Mouse (Mus musculus): ENCODE measurements around the gene Thsd4. TPM values are rescaled to one million over a fixed set of nuclear protein-coding genes. Genes with fewer than 3 reads are reported as not detected.

Thsd4 gene
- polyA plus RNA-seq, 1 experiment = 1.9 TPM

- Histone ChIP-seq H3K27ac (ENCODE audit: insufficient read depth, low read length) (no peak overlapping the region), H3K4me1 (ENCODE audit: control insufficient read depth, insufficient read depth, low read length) (no peaks in the 10 kb centered on the region), H3K9ac (ENCODE audit: low read depth, poor library complexity, severe bottlenecking) (no peak overlapping the region), H3K27me3 (ENCODE audit: control insufficient read depth, insufficient read depth, low read length, poor library complexity, severe bottlenecking) (no peaks in the 10 kb centered on the region), H3K9me3 (replicated peaks; ENCODE audit: control insufficient read depth, insufficient read depth, low read length, poor library complexity, severe bottlenecking) (no peaks in the 10 kb centered on the region), H3K4me3 (ENCODE audit: low read depth, low read length) (no peak overlapping the region), H3K36me3 (ENCODE audit: control insufficient read depth, insufficient read depth, low read length, poor library complexity, severe bottlenecking) (no peaks in the 10 kb centered on the region)
- no peak for TF ChIP-seq POLR2A (IDR thresholded peaks at IDR 0.05; ENCODE audit: insufficient read depth, low read length)
- no peak for TF ChIP-seq CTCF (IDR thresholded peaks at IDR 0.05; ENCODE audit: low read depth, low read length)
- no peak for TF ChIP-seq EP300 (IDR thresholded peaks at IDR 0.05; ENCODE audit: insufficient read depth, low read depth, low read length)
Measured at GRCm38 (mm10) chr9:60543422-60544015, 21.7 kb upstream of the Thsd4 start.

GRCm38 (mm10) chr9:60530310-60530709 is 8.5 kb upstream of the Thsd4 start:
- H3K9ac ChIP-seq (ENCODE audit: low read depth, poor library complexity, severe bottlenecking) = no peak overlapping the region
- no peak overlapping the region for H3K27ac ChIP-seq (ENCODE audit: insufficient read depth, low read length)
- TF ChIP-seq CTCF (IDR thresholded peaks at IDR 0.05; ENCODE audit: low read depth, low read length) (no peak), POLR2A (IDR thresholded peaks at IDR 0.05; ENCODE audit: insufficient read depth, low read length) (no peak), EP300 (IDR thresholded peaks at IDR 0.05; ENCODE audit: insufficient read depth, low read depth, low read length) (no peak)
- no peaks in the 10 kb centered on the region; the same call in 1 of the 2 replicates for H3K27me3 ChIP-seq (ENCODE audit: control insufficient read depth, insufficient read depth, low read length, poor library complexity, severe bottlenecking)
- no peak overlapping the region for H3K4me3 ChIP-seq (ENCODE audit: low read depth, low read length)
- no peaks in the 10 kb centered on the region for H3K36me3 ChIP-seq (ENCODE audit: control insufficient read depth, insufficient read depth, low read length, poor library complexity, severe bottlenecking)
- H3K4me1 ChIP-seq (ENCODE audit: control insufficient read depth, insufficient read depth, low read length) = no peaks in the 10 kb centered on the region
- H3K9me3 ChIP-seq (replicated peaks; ENCODE audit: control insufficient read depth, insufficient read depth, low read length, poor library complexity, severe bottlenecking) = no peaks in the 10 kb centered on the region

GRCm38 (mm10) chr9:60529348-60530243 is 7.8 kb upstream of the Thsd4 start:
- Histone ChIP-seq H3K9ac (ENCODE audit: low read depth, poor library complexity, severe bottlenecking) (no peak overlapping the region), H3K4me1 (ENCODE audit: control insufficient read depth, insufficient read depth, low read length) (no peaks in the 10 kb centered on the region), H3K4me3 (ENCODE audit: low read depth, low read length) (no peak overlapping the region), H3K27ac (ENCODE audit: insufficient read depth, low read length) (no peak overlapping the region), H3K9me3 (replicated peaks; ENCODE audit: control insufficient read depth, insufficient read depth, low read length, poor library complexity, severe bottlenecking) (no peaks in the 10 kb centered on the region), H3K27me3 (ENCODE audit: control insufficient read depth, insufficient read depth, low read length, poor library complexity, severe bottlenecking) (no peaks in the 10 kb centered on the region; the same call in 1 of the 2 replicates), H3K36me3 (ENCODE audit: control insufficient read depth, insufficient read depth, low read length, poor library complexity, severe bottlenecking) (no peaks in the 10 kb centered on the region)
- TF ChIP-seq CTCF (IDR thresholded peaks at IDR 0.05; ENCODE audit: low read depth, low read length) = no peak
- no peak for TF ChIP-seq EP300 (IDR thresholded peaks at IDR 0.05; ENCODE audit: insufficient read depth, low read depth, low read length)
- TF ChIP-seq POLR2A (IDR thresholded peaks at IDR 0.05; ENCODE audit: insufficient read depth, low read length) = no peak

GRCm38 (mm10) chr9:60528269-60528668 is 6.4 kb upstream of the Thsd4 start:
- Histone ChIP-seq H3K4me1 (ENCODE audit: control insufficient read depth, insufficient read depth, low read length) (no peaks in the 10 kb centered on the region), H3K27ac (ENCODE audit: insufficient read depth, low read length) (no peak overlapping the region), H3K36me3 (ENCODE audit: control insufficient read depth, insufficient read depth, low read length, poor library complexity, severe bottlenecking) (no peaks in the 10 kb centered on the region), H3K9me3 (replicated peaks; ENCODE audit: control insufficient read depth, insufficient read depth, low read length, poor library complexity, severe bottlenecking) (no peaks in the 10 kb centered on the region), H3K4me3 (ENCODE audit: low read depth, low read length) (no peak overlapping the region), H3K27me3 (ENCODE audit: control insufficient read depth, insufficient read depth, low read length, poor library complexity, severe bottlenecking) (no peaks in the 10 kb centered on the region), H3K9ac (ENCODE audit: low read depth, poor library complexity, severe bottlenecking) (no peak overlapping the region)
- no peak for TF ChIP-seq POLR2A (IDR thresholded peaks at IDR 0.05; ENCODE audit: insufficient read depth, low read length)
- TF ChIP-seq EP300 (IDR thresholded peaks at IDR 0.05; ENCODE audit: insufficient read depth, low read depth, low read length) = no peak
- TF ChIP-seq CTCF (IDR thresholded peaks at IDR 0.05; ENCODE audit: low read depth, low read length) = no peak

GRCm38 (mm10) chr9:60527836-60528235 is 6.0 kb upstream of the Thsd4 start:
- Histone ChIP-seq H3K27me3 (ENCODE audit: control insufficient read depth, insufficient read depth, low read length, poor library complexity, severe bottlenecking) (no peaks in the 10 kb centered on the region), H3K9me3 (replicated peaks; ENCODE audit: control insufficient read depth, insufficient read depth, low read length, poor library complexity, severe bottlenecking) (no peaks in the 10 kb centered on the region), H3K36me3 (ENCODE audit: control insufficient read depth, insufficient read depth, low read length, poor library complexity, severe bottlenecking) (no peaks in the 10 kb centered on the region), H3K4me1 (ENCODE audit: control insufficient read depth, insufficient read depth, low read length) (no peaks in the 10 kb centered on the region), H3K9ac (ENCODE audit: low read depth, poor library complexity, severe bottlenecking) (no peak overlapping the region), H3K4me3 (ENCODE audit: low read depth, low read length) (no peak overlapping the region), H3K27ac (ENCODE audit: insufficient read depth, low read length) (no peak overlapping the region)
- TF ChIP-seq POLR2A (IDR thresholded peaks at IDR 0.05; ENCODE audit: insufficient read depth, low read length) (no peak), EP300 (IDR thresholded peaks at IDR 0.05; ENCODE audit: insufficient read depth, low read depth, low read length) (no peak), CTCF (IDR thresholded peaks at IDR 0.05; ENCODE audit: low read depth, low read length) (no peak)

- H3K36me3 ChIP-seq (ENCODE audit: control insufficient read depth, insufficient read depth, low read length, poor library complexity, severe bottlenecking) = no peaks in the 10 kb centered on the region
- H3K4me3 ChIP-seq (ENCODE audit: low read depth, low read length) = no peak overlapping the region
- no peak overlapping the region for H3K9ac ChIP-seq (ENCODE audit: low read depth, poor library complexity, severe bottlenecking)
- no peaks in the 10 kb centered on the region for H3K27me3 ChIP-seq (ENCODE audit: control insufficient read depth, insufficient read depth, low read length, poor library complexity, severe bottlenecking)
- peaks cover 2% of the 10 kb centered on the region for H3K4me1 ChIP-seq (ENCODE audit: control insufficient read depth, insufficient read depth, low read length)
- TF ChIP-seq EP300 (IDR thresholded peaks at IDR 0.05; ENCODE audit: insufficient read depth, low read depth, low read length) (no peak), CTCF (IDR thresholded peaks at IDR 0.05; ENCODE audit: low read depth, low read length) (no peak), POLR2A (IDR thresholded peaks at IDR 0.05; ENCODE audit: insufficient read depth, low read length) (no peak)
- H3K9me3 ChIP-seq (replicated peaks; ENCODE audit: control insufficient read depth, insufficient read depth, low read length, poor library complexity, severe bottlenecking) = no peaks in the 10 kb centered on the region
- no peak overlapping the region for H3K27ac ChIP-seq (ENCODE audit: insufficient read depth, low read length)
Measured at GRCm38 (mm10) chr9:60527051-60527450, 5.2 kb upstream of the Thsd4 start.
